Mouse (Mus musculus) adrenal gland, adult 2 months (tissue): Measurements from ENCODE around the gene Mki67. TPM values are rescaled to one million over a fixed set of nuclear protein-coding genes. Genes with fewer than 3 reads are reported as not detected.

Experiments
- DNase-seq: peaks from one replicate; pipeline ENCODE4 v3.0.0; 2021
- polyA plus RNA-seq: library from polyadenylated mRNA; depleted of rRNA; stranded (reverse); fragments of >200 nt; gene quantifications from 2 replicates; pipeline ENCODE4 v1.2.3, GENCODE M21; 2012; rRNA removed
- total RNA-seq, 2 experiments: library from RNA; stranded (reverse); gene quantifications; 2 replicates each; pipeline ENCODE4 v1.2.3; 2021

Mki67 gene
- total and polyA plus RNA-seq, 3 experiments: 0.43 to 5.4 (median 2.4) TPM

DNA sequence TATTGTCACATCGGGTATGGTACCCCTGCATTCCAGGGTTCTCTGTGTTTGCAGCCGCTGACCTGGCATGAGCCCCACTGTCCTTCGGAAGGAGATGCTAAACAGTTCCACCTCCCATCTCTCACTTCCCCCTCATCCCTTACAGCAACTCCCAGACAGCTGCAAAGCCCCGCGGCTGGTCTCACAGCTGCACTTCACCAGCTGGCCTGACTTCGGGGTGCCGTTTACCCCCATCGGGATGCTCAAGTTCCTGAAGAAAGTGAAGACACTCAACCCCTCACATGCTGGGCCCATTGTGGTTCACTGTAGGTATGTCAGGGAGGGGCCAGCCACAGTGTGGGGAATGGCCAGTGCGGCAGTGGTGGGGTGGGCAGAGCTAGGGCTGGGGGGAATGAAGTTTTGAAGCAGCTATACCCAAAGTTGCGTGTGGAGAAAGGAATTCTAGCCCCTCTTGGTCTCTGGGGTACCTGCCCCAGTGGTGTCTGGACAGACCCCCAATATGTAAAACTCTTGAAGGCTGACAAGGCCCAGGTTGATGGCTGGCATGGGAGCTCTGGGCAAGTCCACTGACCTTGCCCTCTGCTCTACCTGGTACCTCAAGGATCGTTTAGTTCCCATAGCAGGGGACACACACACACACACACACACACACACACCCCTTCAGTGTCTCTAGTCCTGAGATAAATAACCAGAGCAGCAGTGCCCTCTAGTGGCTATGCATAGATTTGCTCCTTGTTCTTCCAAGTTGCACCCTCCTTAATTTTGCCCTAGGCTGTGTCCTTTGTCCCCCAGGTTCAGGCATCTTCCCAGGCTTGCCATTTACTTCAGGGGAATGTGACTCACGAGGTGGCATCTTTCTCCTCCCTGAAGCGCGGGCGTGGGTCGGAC is 47.1 kb downstream of the Mki67 start:
- DNase-seq: peak; percentile 46

- DNase-seq: no peak
Observed at GRCm38 (mm10) chr7:135666314-135666713, 49.8 kb downstream of the Mki67 start.

DNA sequence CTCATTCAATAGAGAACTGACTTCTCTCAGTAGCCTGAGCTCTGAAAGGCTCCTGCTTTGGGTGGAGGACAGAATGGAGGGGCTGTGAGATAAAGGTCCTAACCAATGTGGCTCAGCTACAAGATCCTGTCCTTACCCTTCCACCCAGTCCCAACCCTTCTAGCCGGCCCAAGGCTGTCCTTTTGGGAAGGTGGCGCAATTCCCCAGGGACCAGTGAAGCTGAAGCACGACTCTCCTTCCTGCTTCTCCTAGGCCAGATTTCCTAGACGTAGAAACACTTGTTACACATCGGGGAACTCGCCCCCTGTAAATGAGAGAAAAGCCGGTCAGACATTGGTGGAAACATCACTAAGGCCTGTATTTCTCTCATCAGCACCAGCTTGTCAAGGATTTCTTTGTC is 52.0 kb downstream of the Mki67 start:
- DNase-seq: no peak

DNA sequence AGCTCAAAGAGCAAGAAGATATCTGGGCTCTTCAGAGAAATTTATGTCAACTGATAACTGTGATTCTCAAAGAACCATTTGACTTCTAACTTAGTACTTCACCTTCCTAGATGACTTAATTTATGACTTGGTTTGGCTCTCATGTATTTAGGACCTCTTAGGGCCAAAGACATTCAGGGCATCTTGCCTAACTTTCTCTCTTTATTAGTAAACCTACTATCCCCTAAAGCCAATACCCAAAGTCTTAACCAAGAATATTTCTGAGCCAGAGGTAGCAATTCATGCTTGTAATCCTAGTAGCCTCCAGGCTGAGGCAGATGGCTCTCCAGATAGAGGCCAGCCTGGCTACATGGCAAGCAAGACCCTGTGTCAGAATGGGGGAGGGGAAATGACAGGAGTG is 55.8 kb downstream of the Mki67 start:
- DNase-seq: no peak

GRCm38 (mm10) chr7:135659314-135659935 is 56.7 kb downstream of the Mki67 start:
- DNase-seq: peak; percentile 45

- DNase-seq: no peak
Observed at GRCm38 (mm10) chr7:135658150-135658549, 58.0 kb downstream of the Mki67 start.

DNA sequence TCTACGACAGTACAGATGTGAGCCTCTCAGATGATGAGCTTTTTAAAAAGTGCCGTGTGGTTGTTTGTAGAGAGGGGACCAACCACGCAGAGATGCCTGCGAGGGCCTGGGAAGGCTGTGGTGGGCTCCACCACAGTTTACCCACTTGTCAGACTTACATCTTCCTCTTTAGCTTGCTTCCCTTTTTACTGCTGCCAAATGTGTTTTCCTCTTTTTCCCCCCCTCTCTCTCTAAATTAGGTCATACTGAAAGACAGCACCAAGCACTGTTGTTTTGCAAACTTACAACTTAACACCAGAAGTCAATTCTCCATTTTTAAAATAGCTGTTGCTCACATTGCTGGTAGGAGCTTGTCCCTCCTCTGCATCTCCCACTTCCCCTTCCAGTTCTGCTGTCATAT is 61.0 kb downstream of the Mki67 start:
- DNase-seq: no peak

GRCm38 (mm10) chr7:135654288-135654687 is 61.9 kb downstream of the Mki67 start:
- DNase-seq: no peak

DNA sequence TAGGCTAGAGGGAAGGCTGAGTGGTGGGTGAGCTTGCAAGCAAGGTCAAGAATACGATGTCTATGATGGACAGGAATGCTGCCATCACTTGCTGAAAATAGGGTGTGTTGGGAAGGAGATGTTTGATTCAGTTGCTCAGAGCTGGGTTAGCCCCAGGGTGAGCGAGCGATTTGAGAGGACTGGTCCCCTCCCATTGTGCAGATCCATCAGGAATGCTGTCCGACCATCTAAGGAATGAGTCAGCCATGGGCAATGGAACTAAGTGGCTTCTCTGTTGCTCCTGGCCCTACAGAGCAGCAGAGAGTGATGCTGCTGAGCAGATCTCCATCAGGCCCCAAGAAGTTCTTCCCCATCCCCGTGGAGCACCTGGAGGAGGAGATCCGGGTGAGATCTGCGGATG is 62.6 kb downstream of the Mki67 start:
- no peak for DNase-seq

GRCm38 (mm10) chr7:135652781-135653180 is 63.4 kb downstream of the Mki67 start:
- no peak for DNase-seq

DNA sequence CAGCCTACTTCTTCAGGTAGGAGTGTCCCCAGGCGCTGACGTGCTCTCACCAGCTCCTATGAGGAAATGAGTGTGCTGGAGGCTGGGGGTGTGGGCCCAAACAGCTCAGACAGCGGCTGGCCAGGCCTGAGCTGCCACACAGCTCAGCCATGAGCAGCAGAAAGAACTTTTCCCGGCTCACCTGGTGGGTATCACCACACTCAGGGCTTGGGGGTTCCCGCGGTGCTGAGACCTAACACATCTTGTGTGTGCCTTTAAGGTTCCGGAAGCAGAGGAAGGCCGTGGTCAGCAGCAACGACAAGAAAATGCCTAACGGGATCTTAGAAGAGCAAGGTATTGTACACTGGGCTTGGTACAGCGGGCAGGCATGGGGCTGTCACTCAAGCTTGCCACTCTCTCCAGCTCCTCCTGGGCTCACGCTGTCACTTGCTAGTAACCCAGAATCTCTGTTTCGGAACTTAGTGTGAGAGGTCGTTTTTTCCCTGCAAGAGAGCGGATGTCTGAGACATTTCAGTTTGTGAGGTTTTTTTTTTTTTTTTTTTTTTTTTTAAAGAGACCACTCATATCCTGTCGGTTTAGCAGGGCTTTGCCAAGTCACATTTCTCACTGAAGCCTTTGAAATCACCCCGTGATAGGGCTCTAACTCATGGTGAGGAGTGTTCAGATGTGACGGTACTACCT is 64.2 kb downstream of the Mki67 start:
- DNase-seq: no peak

DNA sequence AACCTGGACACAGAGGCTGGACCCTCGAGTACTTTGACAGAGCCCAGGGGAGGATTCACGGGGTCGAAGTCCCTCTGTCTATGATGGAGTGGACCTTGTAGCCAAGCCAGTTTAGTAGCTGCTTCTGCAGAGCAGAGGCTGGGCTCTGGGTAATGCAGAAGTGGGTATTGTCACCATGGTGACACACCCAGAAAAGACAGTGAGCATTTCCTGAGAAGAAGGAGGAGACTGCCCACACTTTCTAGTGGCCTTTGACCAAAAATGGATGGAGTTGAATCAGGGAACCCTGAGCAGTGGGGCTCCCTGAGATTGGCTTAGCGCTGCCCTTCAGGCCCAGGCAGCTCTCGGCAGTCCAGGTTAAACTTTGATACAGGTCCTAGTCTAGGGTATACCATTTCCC is 66.1 kb downstream of the Mki67 start:
- no peak for DNase-seq

- DNase-seq: no peak
Observed at GRCm38 (mm10) chr7:135649306-135649705, 66.9 kb downstream of the Mki67 start.

DNA sequence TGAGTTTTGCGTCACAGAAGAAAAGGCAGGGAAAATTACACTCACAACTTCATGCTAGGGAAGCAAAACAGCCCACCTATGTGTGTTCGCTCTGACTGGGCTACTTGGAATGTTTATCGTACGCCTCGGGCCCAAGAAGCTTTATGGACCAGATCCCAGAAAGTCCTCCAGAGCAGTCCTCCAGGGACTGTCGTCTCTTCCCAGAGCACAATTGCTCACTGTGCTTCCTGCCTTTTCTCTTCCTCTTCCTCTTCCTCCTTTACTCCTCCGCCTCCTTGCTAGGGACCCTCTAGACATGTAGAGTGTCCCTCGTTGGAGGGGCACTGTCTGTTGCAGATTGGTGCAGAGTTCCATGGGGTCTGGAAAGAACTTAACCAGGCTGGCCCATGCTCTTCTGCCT is 67.3 kb downstream of the Mki67 start:
- no peak for DNase-seq

DNA sequence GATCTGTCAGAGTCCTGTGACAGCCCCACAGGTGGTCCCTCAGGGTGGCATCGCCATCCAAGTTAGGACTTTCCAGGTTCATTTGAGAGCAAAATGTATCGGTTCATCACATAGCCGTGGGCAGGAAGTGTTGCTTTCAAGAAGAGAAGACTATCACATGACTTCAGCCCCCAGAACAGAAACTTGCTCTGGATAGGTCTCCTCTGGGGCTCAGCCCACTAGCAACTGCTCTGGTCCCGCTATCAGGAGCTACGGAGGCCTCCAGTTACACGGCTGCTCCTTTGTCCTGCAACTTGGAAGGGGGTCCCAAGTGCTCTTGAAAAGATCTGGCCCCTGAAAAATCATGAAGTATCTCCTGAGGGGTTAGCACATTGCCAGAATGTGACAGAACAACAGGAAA is 69.2 kb downstream of the Mki67 start:
- DNase-seq: no peak

DNA sequence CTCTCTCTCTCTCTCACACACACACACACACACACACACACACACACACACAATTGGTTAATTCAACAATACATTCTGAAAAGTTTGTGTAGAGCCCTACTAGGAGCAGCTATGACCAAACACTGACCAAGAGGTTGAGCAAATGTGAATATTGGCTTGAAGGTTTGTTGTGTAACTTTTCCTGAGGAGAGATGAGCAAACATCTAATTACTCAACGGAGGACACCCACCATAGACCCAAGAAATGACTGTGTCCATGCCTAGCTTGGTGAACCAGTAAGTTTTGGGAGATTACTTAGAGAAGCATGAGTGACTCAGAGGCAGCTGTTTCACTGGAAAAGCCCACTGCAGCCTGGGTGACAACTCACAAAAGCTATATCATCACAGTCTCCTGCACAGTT is 71.7 kb downstream of the Mki67 start:
- DNase-seq: no peak

GRCm38 (mm10) chr7:135641698-135642507 is 74.3 kb downstream of the Mki67 start:
- DNase-seq: peak; percentile 43

Other genes starting within 250 kb of the Mki67 start
- gene Clrn3, start 187.7 kb downstream of the Mki67 start, total RNA-seq: not detected
- gene Clrn3, start 187.7 kb downstream of the Mki67 start, polyA plus RNA-seq: not detected in 2 replicates
- 1 to 10 TPM; 3.5 to 8.1 TPM for gene Ptpre, start 178.9 kb downstream of the Mki67 start, total RNA-seq
- gene Ptpre, start 178.9 kb downstream of the Mki67 start, polyA plus RNA-seq: 1.4 and 1.9 TPM in 2 replicates